Mouse (Mus musculus): ENCODE data around the gene Pnpla1. TPM values are rescaled to one million over a fixed set of nuclear protein-coding genes. Genes with fewer than 3 reads are reported as not detected.

The Pnpla1 gene
- total RNA-seq, 1 experiment from 2014 or later, result not detected

GRCm38 (mm10) chr17:28936133-28936532 is 77.9 kb downstream of the Pnpla1 start:
- ATAC-seq (replicated peaks; ENCODE audit: insufficient number of reproducible peaks, low FRiP score, low TSS enrichment, poor library complexity, severe bottlenecking), result no peak

GRCm38 (mm10) chr17:28936622-28937345 is 78.6 kb downstream of the Pnpla1 start:
- ATAC-seq (replicated peaks; ENCODE audit: insufficient number of reproducible peaks, low FRiP score, low TSS enrichment, poor library complexity, severe bottlenecking), result peak; percentile 66; the same call in 1 of the 2 replicates

Other genes with a start within 250 kb of the Pnpla1 start
- 82.1 to 102 TPM (median 82.6 TPM) in 3 replicates for gene Srpk1, start 235.7 kb upstream of the Pnpla1 start, total RNA-seq (2017)
- 0.97 to 1.5 TPM in 2 of 3 replicates, not detected in the other for gene Slc26a8, start 168.2 kb upstream of the Pnpla1 start, total RNA-seq (2017)
- 157 to 202 TPM (median 181 TPM) in 3 replicates for gene Mapk14, start 167.1 kb upstream of the Pnpla1 start, total RNA-seq (2017)
- 10.1 to 17.4 TPM in 2 of 3 replicates, not detected in the other for gene AC170998.1, start 132.3 kb upstream of the Pnpla1 start, total RNA-seq (2017)
- 1.5 to 2.3 TPM (median 1.8 TPM) in 3 replicates for gene Mapk13, start 89.1 kb upstream of the Pnpla1 start, total RNA-seq (2017)
- 6.7 to 16.8 TPM (median 7.3 TPM) in 3 replicates for gene Brpf3, start 57.3 kb upstream of the Pnpla1 start, total RNA-seq (2017)
- 0.38 to 0.78 TPM in 2 of 3 replicates, not detected in the other for gene 4930539E08Rik, start 56.9 kb downstream of the Pnpla1 start, total RNA-seq (2017)
- not detected in 3 replicates for gene Pxt1, start 85.4 kb downstream of the Pnpla1 start, total RNA-seq (2017)
- gene Kctd20, start 93.5 kb downstream of the Pnpla1 start, total RNA-seq (2017), result 67.0 to 103 TPM (median 95.1 TPM) in 3 replicates
- gene Stk38, start 149.6 kb downstream of the Pnpla1 start, total RNA-seq (2017), result 369 to 443 TPM (median 402 TPM) in 3 replicates
- 679 to 753 TPM (median 702 TPM) in 3 replicates for gene Srsf3, start 174.2 kb downstream of the Pnpla1 start, total RNA-seq (2017)
- 10.7 to 29.2 TPM (median 15.7 TPM) in 3 replicates for gene Cdkn1a, start 232.6 kb downstream of the Pnpla1 start, total RNA-seq (2017)

Data from monocyte, adult 5-6 weeks (primary cell).